Mouse (Mus musculus) hindbrain, embryonic 12.5 days (tissue): ENCODE measurements at regions not wholly inside any gene's neighbourhood (a gene's known extent, or its start where the extent isn't known, plus 50 kb on each side); places are given as distances from the start of the nearest gene placed in this dataset.

Experiments used
- ATAC-seq: fragments of 200-750 bp; cut with Nextera tagmentation; 2 replicates; pipeline ENCODE4 v1.8.0; 2017; ENCODE audit warnings: moderate TSS enrichment; ENCODE audit not compliant: low FRiP score
- H3K27ac ChIP-seq: fragments of 300-500 bp; sonication (generic); 2 replicates; pipeline ENCODE4 v1.5.1; 2016; ENCODE audit warnings: mild to moderate bottlenecking
- H3K27me3 ChIP-seq: fragments of 300-500 bp; sonication (generic); 2 replicates; pipeline ENCODE4 v1.6.1; 2016; ENCODE audit warnings: mild to moderate bottlenecking
- H3K36me3 ChIP-seq: fragments of 300-500 bp; sonication (generic); 2 replicates; pipeline ENCODE4 v1.6.1; 2016; ENCODE audit warnings: mild to moderate bottlenecking
- H3K4me1 ChIP-seq: fragments of 300-500 bp; sonication (generic); 2 replicates; pipeline ENCODE4 v1.6.1; 2016
- H3K4me2 ChIP-seq: fragments of 300-500 bp; sonication (generic); replicated peaks from 2 replicates; pipeline ENCODE4 v1.6.1; 2016; ENCODE audit warnings: mild to moderate bottlenecking
- H3K4me3 ChIP-seq: fragments of 300-500 bp; sonication (generic); 2 replicates; pipeline ENCODE4 v1.5.1; 2016; ENCODE audit warnings: mild to moderate bottlenecking
- H3K9ac ChIP-seq: fragments of 300-500 bp; sonication (generic); 2 replicates; pipeline ENCODE4 v1.6.1; 2016; ENCODE audit warnings: mild to moderate bottlenecking, moderate library complexity
- H3K9me3 ChIP-seq: fragments of 300-500 bp; sonication (generic); replicated peaks from 2 replicates; pipeline ENCODE4 v1.6.1; 2016; ENCODE audit warnings: mild to moderate bottlenecking
- WGBS: fragments of 180-500 bp; shearing (Covaris S2); methylation state at CpG from one replicate; pipeline ENCODE4 v1.1.7; 2016; 5-methylcytosine and 5-hydroxymethylcytosine counted together

- Histone ChIP-seq H3K36me3 (no peaks in the 10 kb centered on the region), H3K27ac (no peak overlapping the region), H3K9ac (no peak overlapping the region), H3K9me3 (no peaks in the 10 kb centered on the region), H3K27me3 (no peaks in the 10 kb centered on the region), H3K4me3 (no peak overlapping the region), H3K4me1 (no peaks in the 10 kb centered on the region), H3K4me2 (no peak overlapping the region)
- no peak for ATAC-seq
- 43% methylated on average over 2 of the region's 2 CpGs for WGBS
These were observed 54.4 kb upstream of the Ly86 start for GRCm38 (mm10) chr13:37290636-37291035.

- no peaks in the 10 kb centered on the region for H3K36me3 ChIP-seq
- 63% methylated on average over 1 of the region's 1 CpGs for WGBS
- H3K9me3 ChIP-seq: no peaks in the 10 kb centered on the region
- no peak overlapping the region for H3K27ac ChIP-seq
- H3K27me3 ChIP-seq: no peaks in the 10 kb centered on the region
- no peak overlapping the region for H3K4me3 ChIP-seq
- no peak overlapping the region for H3K4me2 ChIP-seq
- no peaks in the 10 kb centered on the region for H3K4me1 ChIP-seq
- H3K9ac ChIP-seq: no peak overlapping the region
- no peak for ATAC-seq
These were observed 56.0 kb upstream of the Ly86 start for GRCm38 (mm10) chr13:37288993-37289392.

- H3K36me3 ChIP-seq: no peaks in the 10 kb centered on the region
- no peaks in the 10 kb centered on the region for H3K27me3 ChIP-seq
- no peaks in the 10 kb centered on the region for H3K9me3 ChIP-seq
- WGBS: 82% methylated on average over 5 of the region's 5 CpGs
- ATAC-seq: no peak
- H3K9ac ChIP-seq: no peak overlapping the region
- no peak overlapping the region for H3K27ac ChIP-seq
- no peak overlapping the region for H3K4me2 ChIP-seq
- H3K4me3 ChIP-seq: no peak overlapping the region
- H3K4me1 ChIP-seq: no peaks in the 10 kb centered on the region
These were observed 62.5 kb upstream of the Ly86 start for GRCm38 (mm10) chr13:37282515-37282914.

- no peak overlapping the region for H3K4me2 ChIP-seq
- no peak overlapping the region for H3K27ac ChIP-seq
- WGBS: 88% methylated on average over 8 of the region's 8 CpGs
- no peaks in the 10 kb centered on the region for H3K9me3 ChIP-seq
- ATAC-seq: no peak
- H3K4me1 ChIP-seq: no peaks in the 10 kb centered on the region
- no peaks in the 10 kb centered on the region for H3K36me3 ChIP-seq
- no peaks in the 10 kb centered on the region for H3K27me3 ChIP-seq
- H3K9ac ChIP-seq: no peak overlapping the region
- H3K4me3 ChIP-seq: no peak overlapping the region
These were observed 65.8 kb upstream of the Ly86 start for GRCm38 (mm10) chr13:37279078-37279789.

- Histone ChIP-seq H3K27ac (no peak overlapping the region), H3K4me1 (no peaks in the 10 kb centered on the region), H3K9ac (no peak overlapping the region), H3K4me2 (no peak overlapping the region), H3K4me3 (no peak overlapping the region), H3K9me3 (no peaks in the 10 kb centered on the region), H3K36me3 (no peaks in the 10 kb centered on the region), H3K27me3 (no peaks in the 10 kb centered on the region)
- 72% methylated on average over 14 of the region's 14 CpGs for WGBS
- ATAC-seq: no peak
These were observed 95.2 kb upstream of the Ly86 start for GRCm38 (mm10) chr13:37249581-37250461.

GRCm38 (mm10) chr13:37248741-37249140, 96.3 kb upstream of the Ly86 start:
- 84% methylated on average over 1 of the region's 1 CpGs for WGBS

GRCm38 (mm10) chr13:37240048-37240447, 105.0 kb upstream of the Ly86 start:
- no peak overlapping the region for H3K9ac ChIP-seq
- 90% methylated on average over 5 of the region's 5 CpGs for WGBS
- no peaks in the 10 kb centered on the region for H3K4me1 ChIP-seq
- 0 out of 2 replicates have a peak, but pooled peaks cover 4% of the 10 kb centered on the region for H3K9me3 ChIP-seq
- no peaks in the 10 kb centered on the region for H3K36me3 ChIP-seq
- H3K27ac ChIP-seq: no peak overlapping the region
- no peaks in the 10 kb centered on the region for H3K27me3 ChIP-seq
- no peak overlapping the region for H3K4me3 ChIP-seq
- ATAC-seq: no peak
- H3K4me2 ChIP-seq: no peak overlapping the region

More at GRCm38 (mm10) chr13:37248741-37249140, 96.3 kb upstream of the Ly86 start:
- Histone ChIP-seq H3K9me3 (no peaks in the 10 kb centered on the region), H3K27me3 (no peaks in the 10 kb centered on the region), H3K4me2 (no peak overlapping the region), H3K36me3 (no peaks in the 10 kb centered on the region), H3K9ac (no peak overlapping the region), H3K4me1 (no peaks in the 10 kb centered on the region), H3K4me3 (no peak overlapping the region), H3K27ac (no peak overlapping the region)
- no peak for ATAC-seq

- 0 out of 2 replicates have a peak, but pooled peaks cover 4% of the 10 kb centered on the region for H3K9me3 ChIP-seq
- H3K4me1 ChIP-seq: no peaks in the 10 kb centered on the region
- H3K4me2 ChIP-seq: no peak overlapping the region
- H3K4me3 ChIP-seq: no peak overlapping the region
- 95% methylated on average over 3 of the region's 3 CpGs for WGBS
- H3K27me3 ChIP-seq: no peaks in the 10 kb centered on the region
- no peak overlapping the region for H3K9ac ChIP-seq
- ATAC-seq: no peak
- H3K36me3 ChIP-seq: no peaks in the 10 kb centered on the region
- H3K27ac ChIP-seq: no peak overlapping the region
These were observed 107.7 kb upstream of the Ly86 start for GRCm38 (mm10) chr13:37237285-37237684.

GRCm38 (mm10) chr13:37225834-37226233, 119.2 kb upstream of the Ly86 start:
- Histone ChIP-seq H3K9ac (no peak overlapping the region), H3K4me3 (no peak overlapping the region), H3K27me3 (no peaks in the 10 kb centered on the region), H3K4me1 (no peaks in the 10 kb centered on the region), H3K9me3 (no peaks in the 10 kb centered on the region), H3K4me2 (no peak overlapping the region), H3K27ac (no peak overlapping the region), H3K36me3 (no peaks in the 10 kb centered on the region)
- no peak for ATAC-seq
- 87% methylated on average over 1 of the region's 1 CpGs for WGBS

- H3K4me2 ChIP-seq: no peak overlapping the region
- no peak for ATAC-seq
- H3K36me3 ChIP-seq: no peaks in the 10 kb centered on the region
- H3K9me3 ChIP-seq: no peaks in the 10 kb centered on the region
- no peaks in the 10 kb centered on the region for H3K4me1 ChIP-seq
- no peak overlapping the region for H3K4me3 ChIP-seq
- H3K27ac ChIP-seq: no peak overlapping the region
- WGBS: 74% methylated on average over 3 of the region's 3 CpGs
- H3K9ac ChIP-seq: no peak overlapping the region
- H3K27me3 ChIP-seq: no peaks in the 10 kb centered on the region
These were observed 124.6 kb upstream of the Ly86 start for GRCm38 (mm10) chr13:37220436-37220835.

GRCm38 (mm10) chr13:37218596-37218995, 126.4 kb upstream of the Ly86 start:
- WGBS: 88% methylated on average over 4 of the region's 4 CpGs
- Histone ChIP-seq H3K27me3 (no peaks in the 10 kb centered on the region), H3K9me3 (no peaks in the 10 kb centered on the region), H3K4me2 (no peak overlapping the region), H3K9ac (no peak overlapping the region), H3K36me3 (no peaks in the 10 kb centered on the region), H3K27ac (no peak overlapping the region), H3K4me1 (no peaks in the 10 kb centered on the region; the same call in 1 of the 2 replicates), H3K4me3 (no peak overlapping the region)
- no peak for ATAC-seq

GRCm38 (mm10) chr13:37214590-37215282, 130.3 kb upstream of the Ly86 start:
- Histone ChIP-seq H3K4me1 (no peaks in the 10 kb centered on the region; the same call in 1 of the 2 replicates), H3K36me3 (no peaks in the 10 kb centered on the region), H3K9ac (no peak overlapping the region), H3K4me2 (no peak overlapping the region), H3K27ac (peak overlapping the region; percentile 40; the same call in 1 of the 2 replicates), H3K9me3 (no peaks in the 10 kb centered on the region), H3K4me3 (no peak overlapping the region), H3K27me3 (no peaks in the 10 kb centered on the region)
- 71% methylated on average over 8 of the region's 8 CpGs for WGBS
- peak; percentile 61; the same call in 1 of the 2 replicates for ATAC-seq
